Mouse (Mus musculus) intestine, postnatal 0 days (tissue): ENCODE measurements at regions not wholly inside any gene's neighbourhood (a gene's known extent, or its start where the extent isn't known, plus 50 kb on each side); places are given as distances from the start of the nearest gene placed in this dataset.

Experiments
- ATAC-seq: fragments of 200-750 bp; cut with Nextera tagmentation; 2 replicates; pipeline ENCODE4 v1.8.0; 2017; ENCODE audit warnings: mild to moderate bottlenecking, moderate TSS enrichment, moderate library complexity
- H3K27ac ChIP-seq: fragments of 300-500 bp; sonication (generic); 2 replicates; pipeline ENCODE4 v1.5.1; 2014; ENCODE audit warnings: mild to moderate bottlenecking, low read depth, low read length, moderate library complexity
- H3K27me3 ChIP-seq: fragments of 300-500 bp; sonication (generic); replicated peaks from 2 replicates; pipeline ENCODE4 v1.6.1; 2014; ENCODE audit warnings: low read length, mixed read lengths; ENCODE audit not compliant: control insufficient read depth, insufficient read depth
- H3K36me3 ChIP-seq: fragments of 300-500 bp; sonication (generic); 2 replicates; pipeline ENCODE4 v1.6.1; 2014; ENCODE audit warnings: mild to moderate bottlenecking, moderate library complexity; ENCODE audit not compliant: control insufficient read depth, insufficient read depth
- H3K4me1 ChIP-seq: fragments of 300-500 bp; sonication (generic); replicated peaks from 2 replicates; pipeline ENCODE4 v1.6.1; 2014; ENCODE audit warnings: antibody characterized with exemption, low read length, mixed read lengths; ENCODE audit not compliant: control insufficient read depth, insufficient read depth
- H3K4me2 ChIP-seq: fragments of 300-500 bp; sonication (generic); replicated peaks from 2 replicates; pipeline ENCODE4 v1.6.1; 2014; ENCODE audit warnings: low read depth, mild to moderate bottlenecking, moderate library complexity
- H3K4me3 ChIP-seq: fragments of 300-500 bp; sonication (generic); 2 replicates; pipeline ENCODE4 v1.5.1; 2014; ENCODE audit warnings: low read depth, low read length
- H3K9ac ChIP-seq: fragments of 300-500 bp; sonication (generic); 2 replicates; pipeline ENCODE4 v1.6.1; 2014; ENCODE audit warnings: mild to moderate bottlenecking, low read depth, low read length
- H3K9me3 ChIP-seq: fragments of 300-500 bp; sonication (generic); 2 replicates; pipeline ENCODE4 v1.6.1; 2016; ENCODE audit warnings: mixed run types; ENCODE audit not compliant: control insufficient read depth
- CTCF ChIP-seq: sonication (generic); IDR thresholded peaks from 2 replicates; pipeline ENCODE4 v1.5.1; 2016; ENCODE audit warnings: low read depth, mild to moderate bottlenecking, control low read depth, antibody characterized with exemption, moderate library complexity
- WGBS: fragments of 180-500 bp; shearing (Covaris S2); extraction: QIAGEN DNeasy Blood & Tissue Kit; methylation state at CpG from one replicate; pipeline ENCODE4 v1.1.7; 2014; 5-methylcytosine and 5-hydroxymethylcytosine counted together

- Histone ChIP-seq H3K9ac (no peak overlapping the region), H3K4me3 (no peak overlapping the region), H3K4me1 (no peaks in the 10 kb centered on the region), H3K27me3 (no peaks in the 10 kb centered on the region), H3K9me3 (no peaks in the 10 kb centered on the region), H3K4me2 (no peak overlapping the region), H3K36me3 (no peaks in the 10 kb centered on the region), H3K27ac (no peak overlapping the region)
- TF ChIP-seq CTCF: no peak
- no peak for ATAC-seq
- WGBS: 63% methylated on average over 5 of the region's 5 CpGs
These were observed 104.8 kb upstream of the 1700066M21Rik start for GRCm38 (mm10) chr1:57272593-57272992.

- Histone ChIP-seq H3K4me2 (no peak overlapping the region), H3K4me1 (no peaks in the 10 kb centered on the region), H3K9ac (no peak overlapping the region), H3K4me3 (no peak overlapping the region), H3K36me3 (no peaks in the 10 kb centered on the region), H3K9me3 (no peaks in the 10 kb centered on the region), H3K27ac (no peak overlapping the region), H3K27me3 (no peaks in the 10 kb centered on the region)
- 90% methylated on average over 3 of the region's 3 CpGs for WGBS
- TF ChIP-seq CTCF: no peak
- no peak for ATAC-seq
These were observed 95.9 kb upstream of the 1700066M21Rik start for GRCm38 (mm10) chr1:57281549-57281948.

GRCm38 (mm10) chr1:57296186-57296585 is 81.2 kb upstream of the 1700066M21Rik start:
- Histone ChIP-seq H3K36me3 (no peaks in the 10 kb centered on the region), H3K9ac (no peak overlapping the region), H3K4me1 (no peaks in the 10 kb centered on the region), H3K4me2 (no peak overlapping the region), H3K27me3 (no peaks in the 10 kb centered on the region), H3K9me3 (no peaks in the 10 kb centered on the region), H3K27ac (no peak overlapping the region), H3K4me3 (no peak overlapping the region)
- WGBS: 81% methylated on average over 1 of the region's 1 CpGs
- no peak for ATAC-seq
- no peak for TF ChIP-seq CTCF

GRCm38 (mm10) chr1:57298557-57298956 is 78.9 kb upstream of the 1700066M21Rik start:
- H3K27me3 ChIP-seq: no peaks in the 10 kb centered on the region
- no peak overlapping the region for H3K9ac ChIP-seq
- WGBS: 83% methylated on average over 5 of the region's 5 CpGs
- H3K4me3 ChIP-seq: no peak overlapping the region
- H3K4me1 ChIP-seq: no peaks in the 10 kb centered on the region
- H3K27ac ChIP-seq: no peak overlapping the region
- ATAC-seq: no peak
- H3K36me3 ChIP-seq: no peaks in the 10 kb centered on the region
- no peak overlapping the region for H3K4me2 ChIP-seq
- no peak for TF ChIP-seq CTCF
- H3K9me3 ChIP-seq: no peaks in the 10 kb centered on the region

GRCm38 (mm10) chr1:57301260-57301979 is 76.0 kb upstream of the 1700066M21Rik start:
- no peak for TF ChIP-seq CTCF
- Histone ChIP-seq H3K27me3 (no peaks in the 10 kb centered on the region), H3K36me3 (no peaks in the 10 kb centered on the region), H3K4me1 (no peaks in the 10 kb centered on the region), H3K4me2 (no peak overlapping the region), H3K9me3 (no peaks in the 10 kb centered on the region), H3K9ac (no peak overlapping the region), H3K27ac (no peak overlapping the region), H3K4me3 (no peak overlapping the region)
- no peak for ATAC-seq
- 71% methylated on average over 8 of the region's 8 CpGs for WGBS

- H3K36me3 ChIP-seq: no peaks in the 10 kb centered on the region
- no peak for ATAC-seq
- TF ChIP-seq CTCF: no peak
- H3K9me3 ChIP-seq: no peaks in the 10 kb centered on the region
- H3K27me3 ChIP-seq: no peaks in the 10 kb centered on the region
- H3K4me1 ChIP-seq: no peaks in the 10 kb centered on the region
- H3K4me2 ChIP-seq: no peak overlapping the region
- 76% methylated on average over 6 of the region's 6 CpGs for WGBS
- H3K27ac ChIP-seq: no peak overlapping the region
- H3K4me3 ChIP-seq: no peak overlapping the region
- no peak overlapping the region for H3K9ac ChIP-seq
These were observed 75.5 kb upstream of the 1700066M21Rik start for GRCm38 (mm10) chr1:57301980-57302331.

- Histone ChIP-seq H3K4me1 (no peaks in the 10 kb centered on the region), H3K9ac (no peak overlapping the region), H3K9me3 (no peaks in the 10 kb centered on the region), H3K4me2 (no peak overlapping the region), H3K27me3 (no peaks in the 10 kb centered on the region), H3K36me3 (no peaks in the 10 kb centered on the region), H3K27ac (no peak overlapping the region), H3K4me3 (no peak overlapping the region)
- no peak for ATAC-seq
- WGBS: 80% methylated on average over 2 of the region's 2 CpGs
- TF ChIP-seq CTCF: no peak
These were observed 72.7 kb upstream of the 1700066M21Rik start for GRCm38 (mm10) chr1:57304757-57305156.
